Mouse (Mus musculus) lung, embryonic 14.5 days (tissue): ENCODE data around the gene Sec31b. TPM values are rescaled to one million over a fixed set of nuclear protein-coding genes. Genes with fewer than 3 reads are reported as not detected.

Experiments
- ATAC-seq: fragments of 200-750 bp; cut with Nextera tagmentation; 2 replicates; pipeline ENCODE4 v1.8.0; 2017; ENCODE audit warnings: mild to moderate bottlenecking, moderate TSS enrichment, moderate library complexity; ENCODE audit not compliant: insufficient read depth
- DNase-seq: peaks from one replicate; pipeline ENCODE4 v3.0.0-alpha.2; 2015
- H3K27ac ChIP-seq: fragments of 300-500 bp; sonication (generic); 2 replicates; pipeline ENCODE4 v1.5.1; 2014; ENCODE audit warnings: low read depth, mild to moderate bottlenecking, moderate library complexity
- H3K27me3 ChIP-seq: fragments of 300-500 bp; sonication (generic); 2 replicates; pipeline ENCODE4 v1.6.1; 2014; ENCODE audit warnings: low read length, control low read depth; ENCODE audit not compliant: insufficient read depth
- H3K36me3 ChIP-seq: fragments of 300-500 bp; sonication (generic); 2 replicates; pipeline ENCODE4 v1.6.1; 2014; ENCODE audit warnings: control low read depth; ENCODE audit not compliant: insufficient read depth
- H3K4me1 ChIP-seq: fragments of 300-500 bp; sonication (generic); 2 replicates; pipeline ENCODE4 v1.6.1; 2014; ENCODE audit warnings: antibody characterized with exemption, control low read depth; ENCODE audit not compliant: insufficient read depth
- H3K4me2 ChIP-seq: fragments of 300-500 bp; sonication (generic); 2 replicates; pipeline ENCODE4 v1.6.1; 2014; ENCODE audit warnings: mild to moderate bottlenecking
- H3K4me3 ChIP-seq: fragments of 300-500 bp; sonication (generic); 2 replicates; pipeline ENCODE4 v1.5.1; 2014; ENCODE audit warnings: low read depth, low read length
- H3K9ac ChIP-seq: fragments of 300-500 bp; sonication (generic); 2 replicates; pipeline ENCODE4 v1.6.1; 2014
- H3K9me3 ChIP-seq: fragments of 300-500 bp; sonication (generic); 2 replicates; pipeline ENCODE4 v1.6.1; 2016; ENCODE audit warnings: low read depth, low read length, control low read depth
- CTCF ChIP-seq: IDR thresholded peaks from 2 replicates; pipeline ENCODE4 v1.5.1; 2016; ENCODE audit warnings: antibody characterized with exemption, low read depth
- WGBS: fragments of 180-500 bp; shearing (Covaris S2); extraction: QIAGEN DNeasy Blood & Tissue Kit; methylation state at CpG from one replicate; pipeline ENCODE4 v1.1.7; 2014; 5-methylcytosine and 5-hydroxymethylcytosine counted together
- polyA plus RNA-seq: library from polyadenylated mRNA; unstranded; fragments of >200 nt; fragmentation: Nextera tagmentation; extraction: Ambion mirVana; gene quantifications from 2 replicates; pipeline ENCODE4 v1.2.1, GENCODE M21; 2014

Gene Sec31b
- polyA plus RNA-seq, 1 experiment from 2014 or later, result 0.45 TPM

DNA sequence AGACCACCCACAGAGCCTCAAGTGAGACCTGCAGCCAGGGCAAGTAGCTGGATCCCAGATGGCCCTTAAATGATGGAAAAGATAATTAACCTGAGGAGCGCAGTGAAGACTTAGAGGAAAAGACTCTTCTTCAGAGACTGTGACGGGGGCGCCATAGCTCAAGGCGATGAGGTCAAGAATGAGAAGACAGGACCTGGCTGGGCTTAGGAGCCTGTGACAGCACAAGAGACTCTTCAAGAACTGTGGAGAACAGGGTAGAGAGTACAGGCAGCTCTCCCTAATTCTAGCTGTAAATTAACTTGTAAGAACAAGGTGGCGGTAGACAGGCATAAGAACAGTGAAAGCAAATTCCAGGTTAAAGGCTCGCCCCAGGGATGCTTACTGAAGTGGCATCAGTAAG, 43.7 kb downstream of the Sec31b start:
- no peaks in the 10 kb centered on the region for H3K9me3 ChIP-seq
- H3K4me1 ChIP-seq, result no peaks in the 10 kb centered on the region
- ATAC-seq (no peak), DNase-seq (no peak)
- no peak overlapping the region for H3K4me2 ChIP-seq
- no peak overlapping the region for H3K4me3 ChIP-seq
- 57% methylated on average over 6 of the region's 6 CpGs for WGBS
- no peak for TF ChIP-seq CTCF
- H3K9ac ChIP-seq, result no peak overlapping the region
- 0 out of 2 replicates have a peak, but pooled peaks cover 3% of the 10 kb centered on the region for H3K27me3 ChIP-seq
- no peak overlapping the region for H3K27ac ChIP-seq
- H3K36me3 ChIP-seq, result no peaks in the 10 kb centered on the region

GRCm38 (mm10) chr19:44500240-44500639, 45.4 kb downstream of the Sec31b start:
- DNase-seq (no peak), ATAC-seq (no peak)
- no peak overlapping the region for H3K4me3 ChIP-seq
- H3K36me3 ChIP-seq, result no peaks in the 10 kb centered on the region
- no peak overlapping the region for H3K4me2 ChIP-seq
- TF ChIP-seq CTCF, result no peak
- 0 out of 2 replicates have a peak, but pooled peaks cover 3% of the 10 kb centered on the region for H3K27me3 ChIP-seq
- H3K27ac ChIP-seq, result no peak overlapping the region
- WGBS, result 59% methylated on average over 5 of the region's 5 CpGs
- no peaks in the 10 kb centered on the region for H3K4me1 ChIP-seq
- H3K9me3 ChIP-seq, result no peaks in the 10 kb centered on the region
- H3K9ac ChIP-seq, result no peak overlapping the region

GRCm38 (mm10) chr19:44498936-44499335, 46.7 kb downstream of the Sec31b start:
- H3K27ac ChIP-seq, result no peak overlapping the region
- H3K4me2 ChIP-seq, result no peak overlapping the region
- H3K9ac ChIP-seq, result no peak overlapping the region
- DNase-seq (no peak), ATAC-seq (no peak)
- H3K4me3 ChIP-seq, result no peak overlapping the region
- H3K36me3 ChIP-seq, result no peaks in the 10 kb centered on the region
- H3K4me1 ChIP-seq, result no peaks in the 10 kb centered on the region
- no peak for TF ChIP-seq CTCF
- WGBS, result 45% methylated on average over 6 of the region's 6 CpGs
- no peaks in the 10 kb centered on the region for H3K27me3 ChIP-seq
- H3K9me3 ChIP-seq, result no peaks in the 10 kb centered on the region

DNA sequence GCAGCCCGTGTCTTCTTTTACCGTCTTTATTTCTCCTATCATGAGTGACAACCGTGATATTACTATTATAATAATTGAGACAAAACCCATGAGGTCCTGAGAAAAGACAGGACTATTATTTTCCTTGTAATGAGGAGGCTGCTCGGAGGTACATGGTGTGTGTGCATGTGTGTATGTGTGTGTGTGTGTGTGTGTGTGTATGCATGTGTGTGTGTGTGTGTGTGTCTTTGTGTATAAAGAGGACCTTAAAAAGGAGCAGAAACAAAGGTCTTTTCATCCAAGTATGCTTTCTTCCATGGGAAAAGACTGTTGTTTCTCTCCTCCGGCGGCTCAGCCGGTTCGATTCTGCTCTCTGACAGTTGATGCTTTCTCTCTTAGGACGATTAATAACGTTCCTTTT, 48.7 kb downstream of the Sec31b start:
- TF ChIP-seq CTCF, result no peak
- Histone ChIP-seq H3K27me3 (peaks cover 4% of the 10 kb centered on the region; the same call in 1 of the 2 replicates), H3K27ac (no peak overlapping the region), H3K4me2 (no peak overlapping the region), H3K4me1 (no peaks in the 10 kb centered on the region), H3K4me3 (no peak overlapping the region), H3K9ac (no peak overlapping the region), H3K36me3 (no peaks in the 10 kb centered on the region), H3K9me3 (no peaks in the 10 kb centered on the region)
- WGBS, result 73% methylated on average over 10 of the region's 10 CpGs
- DNase-seq, result no peak
- ATAC-seq, result no peak

GRCm38 (mm10) chr19:44496511-44496910, 49.2 kb downstream of the Sec31b start:
- H3K27me3 ChIP-seq, result peaks cover 4% of the 10 kb centered on the region; the same call in 1 of the 2 replicates
- no peak for TF ChIP-seq CTCF
- WGBS, result 54% methylated on average over 8 of the region's 8 CpGs
- no peaks in the 10 kb centered on the region for H3K4me1 ChIP-seq
- no peak for DNase-seq
- no peak overlapping the region for H3K4me2 ChIP-seq
- H3K4me3 ChIP-seq, result no peak overlapping the region
- H3K27ac ChIP-seq, result no peak overlapping the region
- H3K9ac ChIP-seq, result no peak overlapping the region
- H3K36me3 ChIP-seq, result no peaks in the 10 kb centered on the region
- H3K9me3 ChIP-seq, result no peaks in the 10 kb centered on the region
- no peak for ATAC-seq

DNA sequence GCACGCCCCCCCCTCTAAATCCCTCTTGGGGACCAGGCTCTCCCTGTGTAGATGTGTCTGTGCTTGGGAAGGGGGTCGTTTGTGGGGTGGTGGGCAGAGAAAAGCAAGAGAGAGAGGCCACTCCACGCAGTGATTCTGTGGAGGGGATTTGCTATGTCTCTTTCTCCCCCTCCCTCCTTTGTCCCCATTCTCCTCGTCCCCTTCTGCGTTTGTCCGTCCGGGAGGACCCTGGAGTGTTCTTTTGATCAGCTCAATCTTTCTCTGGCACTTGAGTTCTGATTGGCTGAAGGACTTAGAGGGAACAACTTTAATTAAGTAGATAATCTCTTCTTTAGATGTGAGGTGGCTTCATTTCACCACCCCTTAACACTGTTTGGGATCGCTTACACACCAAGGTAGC, 52.5 kb downstream of the Sec31b start, which contains the start of gene Wnt8b:
Wnt8b (plus strand) TSS at position 345 of the 400 bp plus-strand sequence.
- Histone ChIP-seq H3K4me1 (no peaks in the 10 kb centered on the region), H3K36me3 (no peaks in the 10 kb centered on the region), H3K27me3 (peaks cover 4% of the 10 kb centered on the region; the same call in 1 of the 2 replicates), H3K4me2 (no peak within 1 kb of the TSS), H3K9ac (no peak within 1 kb of the TSS), H3K4me3 (no peak within 1 kb of the TSS), H3K27ac (no peak within 1 kb of the TSS), H3K9me3 (no peaks in the 10 kb centered on the region)
- WGBS, result 30% methylated on average over 8 of the region's 8 CpGs
- no peak for TF ChIP-seq CTCF
- no peak for DNase-seq
- no peak for ATAC-seq

DNA sequence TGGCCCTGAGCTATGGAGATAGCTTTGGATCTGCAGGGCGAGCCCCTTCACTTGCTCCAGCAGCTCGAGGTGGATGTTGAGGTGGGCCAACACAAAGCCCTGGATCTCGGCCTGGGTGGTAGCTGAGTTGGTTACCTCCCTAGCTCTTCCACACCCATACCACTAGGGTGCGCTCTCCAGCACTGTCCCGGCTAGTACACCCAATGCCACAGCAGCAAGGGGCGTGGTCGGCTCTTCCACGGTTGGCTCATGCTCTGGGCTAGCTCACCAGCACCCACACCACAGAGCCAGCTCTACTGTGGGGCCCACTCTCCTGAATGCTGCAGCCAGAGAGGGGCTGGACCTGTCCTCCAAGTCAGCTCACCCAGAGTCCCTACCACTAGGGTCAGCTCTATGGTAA, 58.4 kb downstream of the Sec31b start:
- H3K4me3 ChIP-seq, result no peak overlapping the region
- no peak overlapping the region for H3K27ac ChIP-seq
- TF ChIP-seq CTCF, result peak; percentile 73
- no peaks in the 10 kb centered on the region for H3K9me3 ChIP-seq
- H3K9ac ChIP-seq, result no peak overlapping the region
- no peaks in the 10 kb centered on the region for H3K27me3 ChIP-seq
- H3K4me1 ChIP-seq, result no peaks in the 10 kb centered on the region
- H3K36me3 ChIP-seq, result no peaks in the 10 kb centered on the region
- no peak for ATAC-seq
- peak; percentile 58 for DNase-seq
- H3K4me2 ChIP-seq, result no peak overlapping the region
- WGBS, result 11% methylated on average over 8 of the region's 8 CpGs

- DNase-seq, result peak; percentile 67
- WGBS, result 46% methylated on average over 3 of the region's 3 CpGs
Observed at GRCm38 (mm10) chr19:44476541-44476940, 69.1 kb downstream of the Sec31b start.

More at GRCm38 (mm10) chr19:44476541-44476940, 69.1 kb downstream of the Sec31b start:
- no peaks in the 10 kb centered on the region for H3K4me1 ChIP-seq
- ATAC-seq, result no peak
- no peaks in the 10 kb centered on the region for H3K9me3 ChIP-seq
- peak; percentile 41 for TF ChIP-seq CTCF
- H3K9ac ChIP-seq, result no peak overlapping the region
- H3K4me2 ChIP-seq, result no peak overlapping the region
- no peaks in the 10 kb centered on the region for H3K36me3 ChIP-seq
- H3K27me3 ChIP-seq, result no peaks in the 10 kb centered on the region
- H3K27ac ChIP-seq, result no peak overlapping the region
- no peak overlapping the region for H3K4me3 ChIP-seq
